Mouse (Mus musculus): ENCODE measurements around the gene Tmprss4.

The Tmprss4 gene

GRCm38 (mm10) chr9:45142686-45143085 lies 61.2 kb downstream of the Tmprss4 start:
- in situ Hi-C loops (cut with MboI; ENCODE audit: unreplicated experiment in 2 of 2) = loop anchor here (5.0 to 10.0 kb wide), 7 partner anchors 80 to 478 kb away; no protein-coding TSS in a partner anchor

GRCm38 (mm10) chr9:45140945-45141344 lies 62.9 kb downstream of the Tmprss4 start:
- in situ Hi-C loops (cut with MboI; ENCODE audit: unreplicated experiment in 2 of 2) = loop anchor here (5.0 to 10.0 kb wide), 7 partner anchors 81 to 476 kb away; no protein-coding TSS in a partner anchor

DNA sequence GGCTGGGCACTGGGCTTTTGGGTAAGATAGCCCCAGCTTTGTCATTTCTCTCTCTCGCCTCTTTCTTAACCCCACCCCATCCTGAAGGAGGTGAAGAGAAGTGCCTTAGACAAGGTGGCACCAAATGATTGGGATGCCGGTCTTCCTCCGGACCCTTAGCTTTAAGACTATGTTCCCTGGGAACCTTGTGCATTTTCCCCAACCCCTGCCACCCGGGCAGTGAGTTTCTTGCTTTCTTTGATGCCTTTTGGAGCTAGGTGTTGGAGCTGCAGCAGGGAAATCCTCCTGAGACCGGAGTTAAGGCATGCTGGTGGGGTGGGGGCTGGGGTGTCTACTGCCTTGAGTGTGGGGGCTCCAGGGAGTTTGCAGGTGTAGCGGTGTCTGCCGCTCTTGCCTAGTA lies 64.8 kb downstream of the Tmprss4 start:
- in situ Hi-C loops (cut with MboI; ENCODE audit: unreplicated experiment in 2 of 2) = loop anchor here in 1 of 2 experiments (10.0 kb wide), 1 partner anchor 164 kb away; no protein-coding TSS in a partner anchor

- in situ Hi-C loops (cut with MboI; ENCODE audit: unreplicated experiment in 2 of 2) = loop anchor here in 1 of 2 experiments (10.0 kb wide), 1 partner anchor 164 kb away; no protein-coding TSS in a partner anchor
Observed at GRCm38 (mm10) chr9:45138191-45139032, 65.5 kb downstream of the Tmprss4 start, which contains the start of gene Scn4b. Scn4b (plus strand) TSS chr9:45138395.

DNA sequence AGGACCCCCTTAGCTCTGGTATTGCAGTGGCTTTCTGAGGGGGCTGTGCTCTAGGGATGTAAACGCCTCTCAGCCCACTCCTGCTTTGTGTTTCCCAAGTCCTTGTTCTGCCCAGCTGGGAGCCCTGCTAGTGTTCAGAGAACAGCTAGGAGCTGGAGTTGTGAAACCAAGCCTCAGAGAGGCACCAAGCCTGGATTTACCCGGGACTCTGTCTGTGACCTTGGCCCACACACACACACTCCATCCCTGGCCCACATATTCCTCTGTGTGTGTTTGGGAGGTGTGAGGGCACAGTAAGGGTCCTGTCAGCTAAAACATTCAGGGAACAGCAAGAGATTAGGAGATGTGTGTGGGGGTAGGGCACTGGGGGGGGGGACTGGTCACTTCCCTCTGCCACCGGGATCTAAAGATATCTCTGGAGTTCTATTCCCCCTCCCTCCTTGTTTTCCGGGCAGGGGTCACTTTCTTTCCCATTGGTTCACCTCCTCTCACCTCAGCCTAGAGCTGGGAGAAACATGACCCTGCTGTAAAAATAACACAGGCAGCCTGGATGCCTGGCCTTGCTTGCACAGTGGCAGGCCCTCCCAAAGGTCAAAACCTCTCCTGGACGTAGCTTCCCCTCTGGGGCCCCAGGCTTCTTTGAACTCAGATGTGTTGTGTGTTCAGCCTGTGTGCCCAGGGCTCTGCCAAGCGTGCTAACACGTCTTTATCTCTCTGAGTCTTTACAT lies 67.3 kb downstream of the Tmprss4 start:
- in situ Hi-C loops (cut with MboI; ENCODE audit: unreplicated experiment in 2 of 2) = loop anchor here in 1 of 2 experiments (10.0 kb wide), 1 partner anchor 162 kb away; no protein-coding TSS in a partner anchor

DNA sequence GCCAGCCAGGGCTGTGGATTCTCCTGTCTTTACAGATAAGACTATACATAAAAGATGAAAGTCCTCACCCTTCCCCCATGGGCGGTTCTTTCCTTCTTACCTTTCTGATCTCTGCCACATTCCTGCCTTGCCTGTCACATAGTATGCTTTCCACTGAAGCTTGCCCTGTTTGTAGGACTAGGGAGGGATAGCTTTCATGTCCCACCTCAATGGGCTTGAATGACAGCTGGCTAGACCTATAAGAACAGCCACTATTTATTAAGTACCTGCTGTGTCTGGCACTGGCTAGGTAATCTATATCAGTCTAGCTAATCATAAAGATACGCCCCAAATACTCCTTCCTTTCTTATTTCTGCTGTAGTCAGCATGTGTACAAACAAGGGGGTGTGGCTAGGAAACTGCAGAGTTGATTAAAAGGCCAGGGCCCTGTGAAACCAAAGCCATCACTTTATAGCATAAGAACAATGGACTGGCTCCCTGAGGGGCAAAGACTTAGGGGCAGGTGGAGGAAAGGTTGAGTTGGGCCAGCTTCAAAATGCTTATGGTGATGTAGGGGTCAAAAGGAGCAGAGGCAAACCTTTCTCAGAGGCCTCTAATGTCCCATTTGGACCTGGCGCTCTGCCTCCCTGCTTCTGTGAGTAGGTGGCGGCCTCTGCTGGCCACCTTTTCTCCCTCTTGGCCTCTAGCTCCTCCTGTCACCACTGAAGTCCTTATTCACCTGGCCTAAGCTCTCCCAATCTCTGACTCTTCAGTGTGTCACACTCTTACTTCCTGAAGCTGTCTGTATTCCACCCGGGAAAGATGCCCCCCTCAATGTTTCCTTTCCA lies 70.2 kb downstream of the Tmprss4 start:
- in situ Hi-C loops (cut with MboI; ENCODE audit: unreplicated experiment in 2 of 2) = loop anchor here (5.0 to 10.0 kb wide), 3 partner anchors 159 to 259 kb away; no protein-coding TSS in a partner anchor

GRCm38 (mm10) chr9:45130119-45130518 lies 73.8 kb downstream of the Tmprss4 start:
- in situ Hi-C loops (cut with MboI; ENCODE audit: unreplicated experiment in 2 of 2) = loop anchor here (5.0 to 10.0 kb wide), 3 partner anchors 155 to 262 kb away; no protein-coding TSS in a partner anchor

DNA sequence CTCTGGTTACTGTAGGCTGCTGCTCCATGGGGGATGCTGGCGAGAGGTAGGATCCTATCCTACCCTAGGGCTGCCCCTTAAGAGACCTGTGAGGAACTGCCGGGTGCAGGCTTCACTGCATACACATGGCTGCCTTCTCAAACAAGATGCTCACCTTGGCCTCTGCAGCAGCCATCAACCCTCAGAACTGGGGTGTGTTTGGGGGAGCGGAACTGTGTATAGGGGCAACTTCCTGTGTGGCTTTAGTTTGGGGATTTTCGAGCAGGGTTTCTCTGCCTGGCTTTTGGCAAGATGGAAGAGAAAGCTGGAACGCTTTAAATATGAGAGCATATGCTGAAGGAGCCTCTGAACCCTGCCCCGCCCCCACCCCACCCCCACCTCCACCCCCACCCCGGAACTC lies 77.0 kb downstream of the Tmprss4 start:
- in situ Hi-C loops (cut with MboI; ENCODE audit: unreplicated experiment in 2 of 2) = no loop called here

- in situ Hi-C loops (cut with MboI; ENCODE audit: unreplicated experiment in 2 of 2) = no loop called here
Observed at GRCm38 (mm10) chr9:45125211-45125610, 78.7 kb downstream of the Tmprss4 start.
